Mouse (Mus musculus) liver, adult 2 months (tissue): ENCODE measurements around the gene Smyd1.

ENCODE experiments used
- CTCF ChIP-seq: fragments of 200-500 bp; IDR thresholded peaks from 2 replicates; pipeline ENCODE4 v1.5.1; 2011; ENCODE audit warnings: low read depth, low read length, control low read depth
- POLR2A ChIP-seq: fragments of 200-500 bp; IDR thresholded peaks from 2 replicates; pipeline ENCODE4 v1.6.1; 2011; ENCODE audit warnings: low read length, control low read depth; ENCODE audit not compliant: insufficient read depth; ENCODE audit errors: extremely low read depth

GRCm38 (mm10) chr6:71348006-71348405, 26.0 kb upstream of the Smyd1 start:
- TF ChIP-seq CTCF: peak; percentile 10; the same call in 1 of the 2 replicates
- no peak for TF ChIP-seq POLR2A
